Mouse (Mus musculus) cerebellum, postnatal 10 days (tissue): Measurements from ENCODE around the gene Spock1.

Experiments used
- DNase-seq, 2 experiments: peaks; one replicate each; pipeline ENCODE4 v3.0.0; 2021; ENCODE audit warnings: mixed read lengths in 2 of 2

Gene Spock1

DNA sequence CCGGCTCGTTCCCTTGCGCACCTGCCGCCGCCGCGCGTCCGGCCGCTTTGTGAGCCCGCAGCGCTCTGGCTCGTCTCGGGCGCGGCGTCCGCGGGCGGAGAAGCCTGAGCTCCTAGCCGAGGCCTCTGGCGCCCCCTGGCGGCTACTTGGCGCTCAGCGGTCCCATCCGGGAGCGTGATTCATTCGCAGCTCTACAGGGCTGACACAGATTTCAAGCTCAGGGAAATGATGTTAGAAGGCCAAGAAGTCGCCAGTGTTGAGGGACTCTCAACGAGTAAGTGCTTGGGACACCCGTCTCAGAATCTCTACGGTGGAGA is at the start of gene Spock1:
Gene Spock1, minus strand, starts transcription at position 67 of the 317 bp plus-strand sequence.
- peak; percentile 98 to 99 for DNase-seq

DNA sequence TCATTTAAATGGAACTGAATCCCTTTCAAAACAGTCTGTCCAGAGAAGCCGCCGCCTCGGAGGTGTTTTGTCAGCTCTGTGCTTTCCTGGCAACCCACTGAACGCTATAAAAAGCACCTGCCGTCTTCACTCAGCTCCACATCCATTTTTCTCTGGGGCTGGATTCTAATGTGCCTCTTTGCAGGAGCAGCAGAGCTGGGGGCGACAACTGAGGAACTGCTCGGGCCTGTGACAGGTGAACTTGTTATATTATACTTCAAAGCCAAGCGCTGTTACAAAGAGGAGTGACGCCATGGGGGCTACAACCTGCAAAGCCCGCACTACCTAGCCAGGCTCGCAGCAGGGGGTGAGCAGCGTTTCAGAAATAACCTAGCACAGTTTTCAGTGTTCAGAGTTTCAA is 42.0 kb upstream of the Spock1 start:
- peak in 1 of 2 experiments; percentile 26 for DNase-seq

DNA sequence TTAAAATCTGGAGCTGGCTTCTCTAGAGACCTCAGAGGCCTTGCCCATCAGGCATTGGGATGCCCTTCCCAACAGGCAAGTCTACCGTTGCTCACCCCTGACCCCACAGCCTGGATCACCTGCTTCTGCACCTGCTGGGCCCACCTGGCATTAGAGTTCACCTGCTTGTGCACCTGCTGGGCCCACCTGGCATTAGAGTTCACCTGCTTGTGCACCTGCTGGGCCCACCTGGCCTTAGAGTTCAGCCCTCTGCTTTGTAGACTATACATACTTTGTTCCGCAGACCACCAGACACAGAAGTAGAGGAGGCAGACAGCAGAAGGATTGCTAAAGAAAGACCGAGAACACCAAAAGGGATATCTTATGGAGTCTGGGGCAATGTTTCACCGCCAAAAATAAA is 41.4 kb upstream of the Spock1 start:
- peak; percentile 54 to 69 for DNase-seq

DNA sequence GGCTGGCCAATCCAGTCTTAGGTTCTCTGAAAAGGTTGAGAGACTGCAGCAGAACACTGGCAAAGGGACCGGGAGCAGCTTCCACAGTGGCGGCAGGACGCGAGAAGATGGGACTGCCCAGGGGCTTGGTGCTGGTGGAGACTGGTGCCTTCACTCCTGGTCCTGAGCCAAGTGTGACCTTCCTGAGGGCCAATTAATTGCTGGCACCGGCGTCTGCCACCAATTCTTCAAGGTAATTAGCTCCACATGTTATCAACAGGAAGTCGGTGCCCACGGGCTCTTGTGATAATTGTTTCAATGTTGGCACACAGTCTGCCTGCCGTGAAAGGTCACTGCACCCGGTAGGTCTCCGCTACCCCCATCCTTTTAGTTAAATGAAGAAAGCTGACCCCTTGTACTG is 37.1 kb upstream of the Spock1 start:
- DNase-seq, result peak; percentile 81 to 82

DNA sequence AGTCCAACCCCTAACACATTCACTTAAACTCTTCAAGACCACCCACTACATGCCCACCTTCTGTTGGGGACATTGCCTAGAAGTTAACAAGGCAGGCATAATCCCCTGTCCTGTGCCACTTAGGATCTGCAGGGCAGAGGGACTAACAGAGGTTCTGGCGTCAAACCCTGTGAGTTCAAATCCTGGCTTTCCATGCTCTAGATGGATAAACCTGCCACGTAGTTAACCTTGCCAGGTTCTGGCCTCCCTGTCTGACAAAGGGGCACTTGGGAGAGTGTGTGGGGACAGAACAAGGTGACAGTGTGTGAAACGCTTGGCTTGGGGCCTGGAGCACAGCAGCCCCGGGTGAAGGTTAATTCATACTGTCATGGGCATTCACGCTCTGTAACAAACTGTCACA is 36.3 kb upstream of the Spock1 start:
- DNase-seq, result peak; percentile 40 to 49

GRCm38 (mm10) chr13:57943900-57944299 is 35.8 kb upstream of the Spock1 start:
- peak; percentile 52 to 59 for DNase-seq

- no peak for DNase-seq
Measured at GRCm38 (mm10) chr13:57937463-57938229, 29.5 kb upstream of the Spock1 start.

- DNase-seq, result no peak
Measured at GRCm38 (mm10) chr13:57931998-57932397, 23.9 kb upstream of the Spock1 start.

DNA sequence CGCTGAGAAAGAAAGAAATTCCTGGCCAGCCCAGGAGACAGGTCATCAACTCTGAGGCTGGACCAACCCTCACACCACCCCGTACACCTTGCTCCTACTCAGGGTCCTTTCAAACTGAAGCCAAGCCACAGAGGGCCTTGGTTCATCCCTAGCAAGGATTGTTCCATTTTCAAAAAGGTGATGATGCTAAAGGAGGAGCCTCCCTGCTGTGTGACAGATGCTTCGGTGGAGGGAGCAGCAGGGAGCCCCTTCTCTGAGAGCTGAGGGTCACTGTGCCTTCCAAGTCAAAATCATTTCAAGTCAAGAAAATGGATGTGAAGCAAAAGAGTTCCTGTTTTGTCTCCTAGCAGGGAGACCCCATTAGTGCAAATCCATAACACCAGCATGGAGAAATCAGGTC is 23.2 kb upstream of the Spock1 start:
- peak; percentile 64 to 78 for DNase-seq

DNA sequence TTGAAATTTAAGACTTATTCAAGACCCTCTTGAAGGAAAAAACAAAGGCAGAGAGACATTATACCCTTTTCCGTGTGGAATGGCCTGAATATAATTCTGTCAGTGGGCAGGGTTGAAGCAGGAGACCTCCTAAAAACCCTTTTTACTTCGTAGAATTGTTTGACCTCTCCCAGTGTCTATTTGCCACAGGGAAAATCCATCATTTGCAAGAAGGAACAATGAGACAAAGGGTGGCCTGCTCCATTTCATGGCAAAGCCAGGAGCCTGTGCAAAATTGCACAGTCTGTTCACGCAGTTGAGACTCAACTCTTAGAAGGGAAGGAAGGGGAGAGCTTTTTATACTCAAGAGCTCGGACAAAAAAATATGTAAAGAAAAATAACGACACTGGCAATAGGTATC is 22.6 kb upstream of the Spock1 start:
- no peak for DNase-seq

GRCm38 (mm10) chr13:57930283-57930682 is 22.2 kb upstream of the Spock1 start:
- no peak for DNase-seq

DNA sequence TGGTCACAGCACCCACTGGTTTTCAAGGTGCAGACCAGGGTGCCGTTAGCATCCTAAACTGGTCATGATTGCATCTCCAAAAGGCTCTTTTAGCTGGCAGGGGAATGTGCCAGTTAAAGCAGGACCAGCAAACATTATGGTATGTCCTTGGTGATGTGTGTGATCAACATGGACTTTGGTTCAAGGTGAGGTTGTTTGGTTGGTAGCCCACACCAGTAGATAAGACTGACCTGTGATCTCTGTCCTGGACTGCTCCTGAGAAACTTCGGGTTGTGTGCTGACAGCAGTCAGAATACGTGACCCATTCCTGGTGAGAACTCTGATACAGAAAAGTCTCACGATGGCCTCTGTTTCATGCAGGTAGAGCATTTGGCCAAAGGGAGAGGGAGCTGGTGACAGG is 11.8 kb upstream of the Spock1 start:
- DNase-seq, result no peak

DNA sequence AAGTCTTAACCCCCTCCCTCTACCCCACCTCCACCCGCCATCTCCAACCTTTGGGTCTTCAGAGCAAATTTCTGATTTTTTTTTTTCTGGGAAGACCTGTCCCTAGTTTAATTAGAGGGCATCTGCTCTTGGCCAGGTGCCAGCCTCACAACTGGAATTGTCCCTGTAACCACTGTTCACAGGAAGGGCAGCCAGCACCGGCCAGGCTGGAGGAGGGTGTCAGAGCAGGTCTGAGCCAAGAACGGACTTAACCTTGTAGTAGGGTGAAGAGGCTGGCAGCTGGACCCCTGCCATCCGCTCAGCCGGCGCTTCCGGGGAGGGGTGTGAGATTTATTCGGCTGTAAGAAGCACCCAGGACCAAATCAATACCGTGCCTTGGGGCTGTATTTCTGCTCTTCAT is 3.0 kb upstream of the Spock1 start:
- peak; percentile 42 to 51 for DNase-seq

GRCm38 (mm10) chr13:57907428-57908265 is 485 bp downstream of the Spock1 start:
- peak; percentile 59 to 60 for DNase-seq

DNA sequence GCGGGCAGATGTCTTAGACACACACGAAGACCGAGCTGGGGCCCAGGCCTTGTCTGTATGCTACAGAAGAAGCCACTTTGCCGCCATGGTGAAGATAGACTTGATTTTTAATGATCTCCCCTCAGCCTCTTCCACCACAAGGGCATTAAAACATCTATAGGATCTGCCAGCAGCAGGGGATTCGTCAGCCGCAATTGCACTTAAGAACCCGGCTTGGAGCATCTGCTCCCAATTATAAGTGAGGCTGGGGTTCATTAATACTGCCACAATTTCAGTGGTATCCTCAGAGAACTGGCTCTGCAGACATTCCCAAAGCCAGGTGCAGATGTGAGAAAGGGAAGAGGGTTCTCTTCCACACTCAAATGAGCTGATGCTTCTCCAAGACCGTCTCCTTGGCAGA is 13.5 kb downstream of the Spock1 start:
- no peak for DNase-seq

DNA sequence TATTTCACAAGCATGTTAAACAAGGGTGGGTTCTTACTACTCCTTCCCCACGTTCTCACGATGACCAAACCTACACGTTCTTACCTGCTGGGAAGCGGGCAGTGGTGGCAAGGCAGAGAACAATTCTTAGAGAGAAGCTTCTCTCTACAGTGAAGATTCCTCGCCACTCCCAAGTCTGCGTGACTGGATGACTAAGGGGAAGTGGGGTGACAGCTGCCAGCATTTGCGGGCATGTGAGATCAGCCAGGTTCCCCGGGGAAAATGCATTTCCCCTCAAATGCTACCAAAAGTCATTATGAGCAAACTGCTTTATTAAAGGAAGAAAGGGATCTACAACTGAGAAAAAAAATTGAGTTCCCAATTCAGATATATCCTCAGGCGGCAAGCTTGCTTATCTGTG is 18.4 kb downstream of the Spock1 start:
- peak in 1 of 2 experiments; percentile 22 for DNase-seq

DNA sequence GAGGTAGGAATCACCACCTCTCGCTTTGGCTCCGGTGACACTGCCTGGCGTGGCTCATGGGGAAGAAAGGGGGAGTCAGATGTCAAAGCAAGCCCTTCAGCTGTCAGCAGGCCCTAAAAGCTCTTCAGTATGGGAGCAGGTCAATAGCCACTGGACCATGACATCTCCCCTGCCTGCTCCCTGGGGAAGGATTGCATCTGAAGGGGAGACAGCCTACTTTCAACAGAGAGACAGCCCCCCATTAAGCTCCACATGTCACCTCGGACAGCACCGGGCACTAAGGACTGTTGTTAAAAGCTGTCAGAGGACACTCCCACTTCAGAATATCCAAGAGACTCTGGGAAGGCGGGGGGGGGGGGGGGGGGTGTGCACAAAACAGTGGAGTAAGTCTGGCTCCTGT is 19.1 kb downstream of the Spock1 start:
- no peak for DNase-seq

DNA sequence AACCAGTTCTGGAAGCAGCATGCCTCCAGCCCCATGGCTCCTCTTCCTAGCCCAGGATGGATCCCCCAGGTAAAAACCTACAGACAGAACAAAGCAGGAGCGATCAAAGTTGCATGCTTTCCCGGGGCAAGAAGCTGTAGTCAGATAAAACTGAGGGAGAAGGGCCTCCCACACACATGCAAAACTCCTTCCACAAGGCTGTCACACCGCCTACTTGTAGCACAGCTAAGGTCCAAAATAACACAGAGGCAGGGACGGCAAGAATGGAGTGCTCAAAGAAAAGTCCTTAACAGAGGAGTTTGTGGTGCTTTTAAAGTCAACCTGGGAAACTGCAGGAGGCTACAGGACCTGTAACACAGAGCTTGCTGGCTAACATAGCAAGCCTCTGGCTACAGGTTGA is 28.3 kb downstream of the Spock1 start:
- DNase-seq, result no peak

DNA sequence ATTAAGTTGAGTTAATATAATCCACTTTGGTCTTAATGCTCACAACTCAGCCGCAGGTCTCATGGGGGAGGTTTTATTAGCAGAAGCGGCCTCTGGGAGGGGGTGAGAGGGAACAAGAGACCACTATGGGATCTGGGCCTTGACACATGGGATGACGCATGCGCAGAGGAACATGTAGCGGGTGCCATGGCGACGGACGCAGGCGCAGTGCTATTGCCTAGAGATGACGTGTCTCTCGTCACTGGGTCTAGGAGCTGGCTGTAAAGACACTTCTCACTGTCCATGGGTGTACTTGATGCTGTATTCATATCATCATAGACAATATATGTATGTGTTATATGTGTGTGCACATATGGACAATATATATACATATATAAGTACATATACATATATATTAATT is 29.3 kb downstream of the Spock1 start:
- no peak for DNase-seq

DNA sequence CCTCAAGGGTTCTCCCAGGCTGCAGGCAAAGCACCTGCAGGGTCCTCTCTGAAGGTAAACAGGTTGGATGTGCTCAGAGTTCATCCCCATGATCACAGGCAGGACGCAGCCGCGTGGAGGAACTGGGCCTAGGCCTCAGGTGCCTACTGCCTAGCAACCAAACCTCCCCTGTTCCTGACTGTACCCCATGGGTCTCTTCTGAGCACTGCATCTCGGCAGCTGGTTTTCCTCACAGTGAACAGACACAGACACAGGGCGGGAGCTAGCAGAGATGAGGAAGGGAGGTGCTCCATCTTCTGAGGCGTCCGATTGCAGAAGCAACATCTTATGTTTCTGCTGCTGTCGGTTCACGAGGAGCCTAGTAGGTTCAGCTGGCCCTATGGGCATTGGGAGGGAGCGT is 30.4 kb downstream of the Spock1 start:
- DNase-seq, result no peak

- no peak for DNase-seq
Measured at GRCm38 (mm10) chr13:57876966-57877365, 31.2 kb downstream of the Spock1 start.

- no peak for DNase-seq
Measured at GRCm38 (mm10) chr13:57870058-57870457, 38.1 kb downstream of the Spock1 start.

DNA sequence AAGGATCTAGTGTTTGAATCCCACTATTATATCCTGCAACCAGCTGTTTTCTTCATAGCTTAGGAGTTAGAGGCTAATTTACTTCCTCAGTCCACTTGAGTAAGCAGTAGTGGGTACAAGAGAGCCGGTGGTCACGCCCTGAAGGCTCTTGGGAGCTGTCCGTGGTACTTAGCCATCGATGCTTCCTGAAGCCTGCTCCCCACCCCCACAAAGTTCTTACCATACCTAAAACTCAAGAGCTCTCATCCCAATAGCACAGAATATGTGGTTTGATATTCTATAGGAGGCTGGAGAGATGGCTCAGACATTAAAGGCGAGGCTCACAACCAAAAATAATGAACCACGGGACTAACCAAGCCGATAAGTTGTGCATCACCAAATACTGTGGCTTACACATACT is 40.5 kb downstream of the Spock1 start:
- DNase-seq, result no peak

DNA sequence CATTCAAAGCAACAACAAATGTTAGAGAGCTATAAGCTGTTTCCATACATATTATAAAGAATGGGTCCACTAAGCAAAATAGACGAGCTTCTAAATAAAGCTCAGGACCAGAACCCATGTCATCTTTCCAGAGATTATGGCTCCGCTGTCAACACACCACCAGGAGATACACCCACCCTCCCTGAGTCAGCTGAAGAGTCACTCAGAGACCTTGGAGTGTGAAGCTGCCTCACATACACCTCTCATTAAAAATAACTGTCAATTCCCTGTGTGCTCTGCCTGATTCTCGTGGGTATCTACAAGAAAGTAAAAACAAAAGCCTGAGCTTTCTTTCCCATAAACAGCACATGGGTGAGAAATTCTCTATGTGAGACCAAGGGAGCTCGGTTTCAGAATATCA is 43.1 kb downstream of the Spock1 start:
- no peak for DNase-seq
